Mouse (Mus musculus): ENCODE results near the gene Lrrc71. TPM values are rescaled to one million over a fixed set of nuclear protein-coding genes. Genes with fewer than 3 reads are reported as not detected.

Gene Lrrc71
- polyA plus RNA-seq, 1 experiment from 2014 or later, result 0.43 TPM

- H3K9me3 ChIP-seq (replicated peaks; ENCODE audit: control insufficient read depth, low read length), result no peaks in the 10 kb centered on the region
- ATAC-seq (replicated peaks; ENCODE audit: insufficient number of reproducible peaks, low FRiP score, low TSS enrichment), result no peak
- H3K9ac ChIP-seq (ENCODE audit: low read depth, low read length), result no peak overlapping the region
- H3K27ac ChIP-seq (ENCODE audit: low read depth, low read length), result no peak overlapping the region
- no peak overlapping the region for H3K4me3 ChIP-seq (ENCODE audit: low read depth, low read length)
- no peak overlapping the region; the same call in 1 of the 2 replicates for H3K4me2 ChIP-seq
- peaks cover 24% of the 10 kb centered on the region for H3K4me1 ChIP-seq (ENCODE audit: control insufficient read depth, insufficient read depth, low read length)
- WGBS (ENCODE audit: insufficient replicate concordance), result 71% methylated on average over 3 of the region's 3 CpGs
- H3K27me3 ChIP-seq (ENCODE audit: control insufficient read depth, insufficient read depth, low read length), result peaks cover 16% of the 10 kb centered on the region
- no peaks in the 10 kb centered on the region for H3K36me3 ChIP-seq (ENCODE audit: control insufficient read depth, insufficient read depth, low read length)
Observed at GRCm38 (mm10) chr3:87766284-87766667, 17.9 kb upstream of the Lrrc71 start.

DNA sequence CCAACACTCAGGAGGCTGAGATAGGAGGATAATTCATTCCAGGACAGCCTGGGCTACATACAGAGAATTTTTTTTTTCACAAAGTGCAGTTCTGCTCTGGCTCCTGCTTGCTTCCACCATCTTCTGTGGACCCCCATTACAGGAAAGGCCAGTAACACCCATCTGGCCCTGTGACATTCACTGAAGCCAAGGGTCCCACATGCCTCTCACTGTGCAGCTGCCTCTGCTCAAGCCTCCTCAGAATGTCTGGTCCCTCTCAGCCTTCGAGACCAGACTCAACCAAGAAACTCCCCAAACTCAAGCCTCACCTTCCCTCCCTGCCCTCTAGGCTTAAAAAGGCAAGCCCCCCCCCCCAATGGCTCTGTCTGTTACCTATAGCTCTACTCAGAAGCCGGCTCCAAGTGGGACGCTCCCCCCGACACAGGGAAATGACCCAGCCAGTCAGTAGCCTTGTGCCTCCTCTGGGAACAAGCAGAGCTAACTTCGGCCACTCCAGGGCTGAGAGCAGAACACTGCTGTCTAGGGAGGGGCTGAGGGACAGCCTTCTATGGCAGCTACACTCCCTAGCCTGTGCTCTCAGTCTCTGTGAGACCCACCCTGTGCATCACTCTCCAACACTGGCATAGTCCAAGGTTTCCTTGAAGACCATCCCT lies 17.3 kb upstream of the Lrrc71 start:
- ATAC-seq (replicated peaks; ENCODE audit: insufficient number of reproducible peaks, low FRiP score, low TSS enrichment), result no peak
- Histone ChIP-seq H3K27ac (ENCODE audit: low read depth, low read length) (peak overlapping the region; percentile 86), H3K4me3 (ENCODE audit: low read depth, low read length) (no peak overlapping the region), H3K4me2 (peak overlapping the region; percentile 50), H3K36me3 (ENCODE audit: control insufficient read depth, insufficient read depth, low read length) (no peaks in the 10 kb centered on the region), H3K9me3 (replicated peaks; ENCODE audit: control insufficient read depth, low read length) (no peaks in the 10 kb centered on the region), H3K9ac (ENCODE audit: low read depth, low read length) (no peak overlapping the region), H3K4me1 (ENCODE audit: control insufficient read depth, insufficient read depth, low read length) (peaks cover 24% of the 10 kb centered on the region), H3K27me3 (ENCODE audit: control insufficient read depth, insufficient read depth, low read length) (peaks cover 12% of the 10 kb centered on the region)
- WGBS (ENCODE audit: insufficient replicate concordance), result 64% methylated on average over 5 of the region's 5 CpGs

GRCm38 (mm10) chr3:87765091-87765490 lies 16.7 kb upstream of the Lrrc71 start:
- no peaks in the 10 kb centered on the region for H3K36me3 ChIP-seq (ENCODE audit: control insufficient read depth, insufficient read depth, low read length)
- peak overlapping the region; percentile 12; the same call in 1 of the 2 replicates for H3K4me3 ChIP-seq (ENCODE audit: low read depth, low read length)
- H3K27ac ChIP-seq (ENCODE audit: low read depth, low read length), result peak overlapping the region; percentile 86
- H3K9ac ChIP-seq (ENCODE audit: low read depth, low read length), result 0 out of 2 replicates have a peak overlapping the region, but pooled peaks have one; percentile 49
- WGBS (ENCODE audit: insufficient replicate concordance), result 19% methylated on average over 10 of the region's 10 CpGs
- no peak for ATAC-seq (replicated peaks; ENCODE audit: insufficient number of reproducible peaks, low FRiP score, low TSS enrichment)
- H3K27me3 ChIP-seq (ENCODE audit: control insufficient read depth, insufficient read depth, low read length), result peaks cover 9% of the 10 kb centered on the region; the same call in 1 of the 2 replicates
- peak overlapping the region; percentile 50 for H3K4me2 ChIP-seq
- peaks cover 24% of the 10 kb centered on the region for H3K4me1 ChIP-seq (ENCODE audit: control insufficient read depth, insufficient read depth, low read length)
- no peaks in the 10 kb centered on the region for H3K9me3 ChIP-seq (replicated peaks; ENCODE audit: control insufficient read depth, low read length)

GRCm38 (mm10) chr3:87764506-87764905 lies 16.1 kb upstream of the Lrrc71 start:
- Histone ChIP-seq H3K4me1 (ENCODE audit: control insufficient read depth, insufficient read depth, low read length) (peaks cover 24% of the 10 kb centered on the region), H3K4me3 (ENCODE audit: low read depth, low read length) (peak overlapping the region; percentile 12; the same call in 1 of the 2 replicates)

GRCm38 (mm10) chr3:87763683-87764289 lies 15.4 kb upstream of the Lrrc71 start:
- Histone ChIP-seq H3K4me1 (ENCODE audit: control insufficient read depth, insufficient read depth, low read length) (peaks cover 24% of the 10 kb centered on the region), H3K9me3 (replicated peaks; ENCODE audit: control insufficient read depth, low read length) (no peaks in the 10 kb centered on the region), H3K27ac (ENCODE audit: low read depth, low read length) (peak overlapping the region; percentile 86), H3K4me2 (peak overlapping the region; percentile 50), H3K36me3 (ENCODE audit: control insufficient read depth, insufficient read depth, low read length) (no peaks in the 10 kb centered on the region), H3K9ac (ENCODE audit: low read depth, low read length) (peak overlapping the region; percentile 49), H3K4me3 (ENCODE audit: low read depth, low read length) (no peak overlapping the region; the same call in none of the 2 replicates), H3K27me3 (ENCODE audit: control insufficient read depth, insufficient read depth, low read length) (peaks cover 7% of the 10 kb centered on the region; the same call in 1 of the 2 replicates)
- 30% methylated on average over 9 of the region's 15 CpGs for WGBS (ENCODE audit: insufficient replicate concordance)
- ATAC-seq (replicated peaks; ENCODE audit: insufficient number of reproducible peaks, low FRiP score, low TSS enrichment), result peak; percentile 46; the same call in 1 of the 2 replicates

More at GRCm38 (mm10) chr3:87764506-87764905, 16.1 kb upstream of the Lrrc71 start:
- peak overlapping the region; percentile 50 for H3K4me2 ChIP-seq
- H3K27ac ChIP-seq (ENCODE audit: low read depth, low read length), result peak overlapping the region; percentile 86
- H3K9ac ChIP-seq (ENCODE audit: low read depth, low read length), result peak overlapping the region; percentile 49; the same call in 1 of the 2 replicates
- H3K27me3 ChIP-seq (ENCODE audit: control insufficient read depth, insufficient read depth, low read length), result peaks cover 8% of the 10 kb centered on the region; the same call in 1 of the 2 replicates
- H3K36me3 ChIP-seq (ENCODE audit: control insufficient read depth, insufficient read depth, low read length), result no peaks in the 10 kb centered on the region
- no peaks in the 10 kb centered on the region for H3K9me3 ChIP-seq (replicated peaks; ENCODE audit: control insufficient read depth, low read length)
- ATAC-seq (replicated peaks; ENCODE audit: insufficient number of reproducible peaks, low FRiP score, low TSS enrichment), result no peak
- WGBS (ENCODE audit: insufficient replicate concordance), result 22% methylated on average over 10 of the region's 10 CpGs

DNA sequence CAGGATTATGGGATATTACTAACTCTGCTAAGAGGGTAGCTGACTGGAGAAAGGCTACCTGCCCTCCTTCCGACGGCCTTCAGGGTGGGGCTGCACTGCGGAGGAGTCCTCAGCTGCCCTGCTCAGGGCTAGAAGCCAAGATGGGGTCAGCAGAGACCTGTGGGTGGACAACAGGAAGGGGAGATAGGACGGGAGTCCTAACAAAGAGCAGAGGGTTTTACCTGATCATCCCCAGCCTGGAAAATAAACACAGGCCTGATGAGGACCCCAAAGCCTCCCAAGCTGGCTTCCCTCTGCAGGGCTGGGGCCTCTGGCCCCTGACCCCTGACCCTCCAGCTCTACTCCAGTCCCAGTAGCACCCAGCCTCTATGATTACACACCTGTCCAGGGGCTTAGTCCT lies 14.8 kb upstream of the Lrrc71 start:
- no peaks in the 10 kb centered on the region for H3K36me3 ChIP-seq (ENCODE audit: control insufficient read depth, insufficient read depth, low read length)
- peak overlapping the region; percentile 86 for H3K27ac ChIP-seq (ENCODE audit: low read depth, low read length)
- H3K9ac ChIP-seq (ENCODE audit: low read depth, low read length), result peak overlapping the region; percentile 4; the same call in 1 of the 2 replicates
- no peak overlapping the region for H3K4me3 ChIP-seq (ENCODE audit: low read depth, low read length)
- peak overlapping the region; percentile 50; the same call in 1 of the 2 replicates for H3K4me2 ChIP-seq
- no peak for ATAC-seq (replicated peaks; ENCODE audit: insufficient number of reproducible peaks, low FRiP score, low TSS enrichment)
- WGBS (ENCODE audit: insufficient replicate concordance), result 51% methylated on average over 4 of the region's 4 CpGs
- H3K27me3 ChIP-seq (ENCODE audit: control insufficient read depth, insufficient read depth, low read length), result peaks cover 7% of the 10 kb centered on the region; the same call in 1 of the 2 replicates
- peaks cover 24% of the 10 kb centered on the region for H3K4me1 ChIP-seq (ENCODE audit: control insufficient read depth, insufficient read depth, low read length)
- no peaks in the 10 kb centered on the region for H3K9me3 ChIP-seq (replicated peaks; ENCODE audit: control insufficient read depth, low read length)

DNA sequence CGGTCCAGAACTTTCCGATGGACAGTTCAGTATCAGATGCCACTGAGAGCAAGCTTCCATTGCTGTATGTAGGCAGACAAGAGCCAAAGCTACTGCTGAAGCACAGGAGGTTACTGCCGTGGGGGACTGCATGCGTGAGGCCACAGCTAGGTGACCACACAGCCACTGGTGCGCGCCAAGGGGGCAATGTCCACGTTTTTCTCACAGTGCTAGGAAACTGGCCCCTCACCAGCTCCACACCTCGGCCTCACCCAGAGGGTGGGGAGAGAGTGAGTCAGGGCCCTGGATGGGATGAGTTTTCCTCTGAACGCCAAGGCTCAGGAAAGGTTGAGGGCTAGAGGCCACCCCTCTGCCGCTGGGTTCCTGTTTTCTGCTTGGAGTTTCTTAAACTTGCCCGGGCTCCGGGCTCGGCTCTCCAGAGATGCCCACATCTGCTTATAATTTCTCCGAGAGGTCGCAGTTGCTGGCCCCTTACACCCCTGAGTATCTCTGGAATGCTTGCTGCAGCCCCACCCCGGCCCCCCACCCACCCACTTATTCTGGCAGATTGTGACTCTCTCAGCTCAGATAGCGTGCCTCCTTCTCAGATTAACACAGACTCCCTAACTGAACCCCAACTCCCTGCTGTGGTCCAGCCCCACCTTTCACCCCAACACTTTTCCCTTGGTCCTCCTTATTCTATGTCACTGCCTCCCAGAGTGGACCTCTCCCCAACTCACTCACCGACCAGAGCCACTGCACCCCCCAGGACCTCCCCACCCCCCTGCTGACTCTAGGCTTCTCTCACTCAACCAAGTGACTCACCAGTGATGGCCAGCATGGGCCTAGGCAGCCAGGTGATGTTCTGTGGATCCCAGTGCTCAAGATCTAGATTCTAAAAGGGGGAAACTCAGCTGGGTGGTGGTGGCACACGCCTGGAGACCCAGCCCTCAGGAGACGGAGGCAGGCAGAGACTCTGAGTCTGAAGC lies 13.3 kb upstream of the Lrrc71 start:
- no peak overlapping the region for H3K9ac ChIP-seq (ENCODE audit: low read depth, low read length)
- H3K9me3 ChIP-seq (replicated peaks; ENCODE audit: control insufficient read depth, low read length), result no peaks in the 10 kb centered on the region
- no peak overlapping the region for H3K4me2 ChIP-seq
- no peak for ATAC-seq (replicated peaks; ENCODE audit: insufficient number of reproducible peaks, low FRiP score, low TSS enrichment)
- H3K27me3 ChIP-seq (ENCODE audit: control insufficient read depth, insufficient read depth, low read length), result peaks cover 11% of the 10 kb centered on the region
- 62% methylated on average over 20 of the region's 20 CpGs for WGBS (ENCODE audit: insufficient replicate concordance)
- no peaks in the 10 kb centered on the region for H3K36me3 ChIP-seq (ENCODE audit: control insufficient read depth, insufficient read depth, low read length)
- no peak overlapping the region for H3K27ac ChIP-seq (ENCODE audit: low read depth, low read length)
- H3K4me3 ChIP-seq (ENCODE audit: low read depth, low read length), result no peak overlapping the region
- peaks cover 24% of the 10 kb centered on the region for H3K4me1 ChIP-seq (ENCODE audit: control insufficient read depth, insufficient read depth, low read length)

GRCm38 (mm10) chr3:87758641-87759040 lies 10.2 kb upstream of the Lrrc71 start:
- Histone ChIP-seq H3K36me3 (ENCODE audit: control insufficient read depth, insufficient read depth, low read length) (no peaks in the 10 kb centered on the region), H3K9me3 (replicated peaks; ENCODE audit: control insufficient read depth, low read length) (no peaks in the 10 kb centered on the region), H3K9ac (ENCODE audit: low read depth, low read length) (no peak overlapping the region), H3K4me1 (ENCODE audit: control insufficient read depth, insufficient read depth, low read length) (peaks cover 4% of the 10 kb centered on the region), H3K27ac (ENCODE audit: low read depth, low read length) (no peak overlapping the region), H3K4me3 (ENCODE audit: low read depth, low read length) (no peak overlapping the region), H3K27me3 (ENCODE audit: control insufficient read depth, insufficient read depth, low read length) (peaks cover 26% of the 10 kb centered on the region), H3K4me2 (no peak overlapping the region)
- WGBS (ENCODE audit: insufficient replicate concordance), result 47% methylated on average over 3 of the region's 5 CpGs
- ATAC-seq (replicated peaks; ENCODE audit: insufficient number of reproducible peaks, low FRiP score, low TSS enrichment), result 0 out of 2 replicates have a peak, but pooled peaks have one; percentile 14
